Mouse (Mus musculus): ENCODE measurements around the gene Ap4b1. TPM values are rescaled to one million over a fixed set of nuclear protein-coding genes. Genes with fewer than 3 reads are reported as not detected.

The Ap4b1 gene
- polyA plus RNA-seq, 1 experiment from 2014 or later, result 25.4 TPM

DNA sequence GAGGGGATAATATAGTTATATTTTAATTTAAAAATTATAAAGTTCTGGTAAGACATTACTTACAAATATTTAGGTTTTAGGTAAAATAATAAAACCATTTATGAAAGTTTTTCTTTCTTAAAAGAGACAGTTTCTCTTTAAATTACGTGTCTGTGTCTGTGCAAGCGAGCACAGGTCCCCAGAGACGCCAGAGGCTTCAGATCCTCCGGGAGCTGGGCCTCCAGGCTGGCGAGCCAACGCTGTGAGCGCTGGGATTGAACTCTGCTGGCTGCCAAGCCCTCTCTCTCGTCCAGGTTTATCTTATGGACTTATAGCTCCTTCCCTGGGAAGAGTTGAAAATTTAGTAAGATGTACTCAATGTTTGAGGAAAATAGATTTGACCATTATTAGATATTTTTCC is 44.5 kb downstream of the Ap4b1 start:
- DNase-seq (peak; percentile 25), ATAC-seq (ENCODE audit: low FRiP score, low TSS enrichment) (no peak)
- H3K9ac ChIP-seq (replicated peaks; ENCODE audit: low read length), result no peak overlapping the region
- WGBS, result 62% methylated on average over 8 of the region's 8 CpGs
- no peak overlapping the region for H3K4me3 ChIP-seq (replicated peaks; ENCODE audit: low read depth, low read length)
- H3K4me2 ChIP-seq (ENCODE audit: low read length), result no peak overlapping the region
- no peaks in the 10 kb centered on the region for H3K27me3 ChIP-seq (ENCODE audit: control insufficient read depth, insufficient read depth, low read length)
- no peak overlapping the region for H3K27ac ChIP-seq (replicated peaks; ENCODE audit: low read depth, low read length)
- no peaks in the 10 kb centered on the region for H3K9me3 ChIP-seq (ENCODE audit: control insufficient read depth, low read length)
- no peaks in the 10 kb centered on the region for H3K4me1 ChIP-seq (ENCODE audit: control insufficient read depth, insufficient read depth, low read length)
- no peaks in the 10 kb centered on the region for H3K36me3 ChIP-seq (ENCODE audit: control insufficient read depth, insufficient read depth, low read length)

DNA sequence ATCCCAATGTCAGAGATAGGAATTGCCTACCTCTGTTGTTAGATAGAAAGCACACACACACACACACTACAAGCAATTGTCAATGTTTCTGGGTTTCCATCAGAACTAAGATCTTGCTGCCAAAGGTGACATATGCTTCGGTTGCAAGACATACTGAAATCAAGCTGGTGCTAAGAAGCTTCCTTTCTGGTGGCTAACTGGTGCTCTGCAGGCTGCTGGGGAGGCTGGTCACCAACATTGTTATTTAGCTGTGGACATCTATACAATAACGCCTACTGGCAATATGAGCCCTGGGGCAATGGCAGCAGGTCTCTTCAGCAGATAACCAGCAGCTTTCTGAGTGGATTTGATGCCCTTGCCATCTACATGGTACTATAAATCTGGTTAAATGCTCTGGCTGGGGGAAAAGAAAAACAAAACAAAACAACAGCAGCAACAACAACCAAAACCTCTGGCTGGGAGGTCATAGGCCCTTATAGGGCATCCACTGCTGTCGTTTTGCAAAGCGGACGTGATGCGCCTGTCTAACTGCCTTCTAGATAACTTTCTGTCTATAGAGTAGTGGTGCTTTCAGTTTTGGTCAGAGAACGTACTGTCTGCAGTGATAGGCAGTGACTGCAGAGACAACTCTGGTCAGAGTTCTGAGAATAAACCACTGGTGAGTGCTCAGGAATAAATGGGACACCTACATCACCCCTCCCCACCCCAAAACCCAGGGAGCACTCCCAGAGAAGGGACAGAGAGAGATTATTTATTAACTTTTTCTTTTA is 47.9 kb downstream of the Ap4b1 start:
- H3K36me3 ChIP-seq (ENCODE audit: control insufficient read depth, insufficient read depth, low read length), result no peaks in the 10 kb centered on the region
- no peaks in the 10 kb centered on the region for H3K27me3 ChIP-seq (ENCODE audit: control insufficient read depth, insufficient read depth, low read length)
- no peak for DNase-seq
- no peak overlapping the region for H3K4me2 ChIP-seq (ENCODE audit: low read length)
- 0 out of 2 replicates have a peak, but pooled peaks cover 4% of the 10 kb centered on the region for H3K4me1 ChIP-seq (ENCODE audit: control insufficient read depth, insufficient read depth, low read length)
- no peak overlapping the region for H3K9ac ChIP-seq (replicated peaks; ENCODE audit: low read length)
- ATAC-seq (ENCODE audit: low FRiP score, low TSS enrichment), result no peak
- H3K27ac ChIP-seq (replicated peaks; ENCODE audit: low read depth, low read length), result no peak overlapping the region
- no peak overlapping the region for H3K4me3 ChIP-seq (replicated peaks; ENCODE audit: low read depth, low read length)
- 91% methylated on average over 7 of the region's 7 CpGs for WGBS
- no peaks in the 10 kb centered on the region for H3K9me3 ChIP-seq (ENCODE audit: control insufficient read depth, low read length)

DNA sequence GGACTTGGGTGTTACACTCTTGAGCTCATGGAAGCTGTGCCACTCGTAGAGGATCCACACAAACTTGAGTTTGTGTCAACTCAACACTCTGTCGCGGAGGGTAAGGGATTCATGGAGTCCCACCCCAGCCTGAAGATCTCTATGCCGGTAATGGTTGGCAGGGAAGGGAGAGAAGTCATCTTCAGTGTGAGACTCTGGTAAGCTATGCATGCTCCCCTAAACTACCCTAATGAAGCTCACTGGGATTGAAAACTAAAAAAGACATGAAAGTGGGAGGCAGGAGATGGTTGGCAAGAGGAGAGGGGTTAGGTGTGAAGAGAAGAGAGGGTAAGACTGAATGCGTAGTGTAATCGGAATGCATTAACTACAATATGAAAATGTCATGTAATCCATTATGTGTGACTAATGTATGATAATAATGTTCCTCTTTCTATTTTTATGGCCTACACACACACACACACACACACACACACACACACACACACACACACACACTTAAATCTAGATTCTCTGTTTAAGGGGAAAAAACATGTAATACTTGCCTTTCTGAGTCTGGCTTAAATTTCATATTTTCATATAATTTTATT is 48.8 kb downstream of the Ap4b1 start:
- Histone ChIP-seq H3K4me1 (ENCODE audit: control insufficient read depth, insufficient read depth, low read length) (0 out of 2 replicates have a peak, but pooled peaks cover 4% of the 10 kb centered on the region), H3K9ac (replicated peaks; ENCODE audit: low read length) (no peak overlapping the region), H3K9me3 (ENCODE audit: control insufficient read depth, low read length) (no peaks in the 10 kb centered on the region), H3K36me3 (ENCODE audit: control insufficient read depth, insufficient read depth, low read length) (no peaks in the 10 kb centered on the region), H3K4me3 (replicated peaks; ENCODE audit: low read depth, low read length) (no peak overlapping the region), H3K4me2 (ENCODE audit: low read length) (no peak overlapping the region), H3K27me3 (ENCODE audit: control insufficient read depth, insufficient read depth, low read length) (no peaks in the 10 kb centered on the region), H3K27ac (replicated peaks; ENCODE audit: low read depth, low read length) (no peak overlapping the region)
- DNase-seq, result no peak
- 88% methylated on average over 6 of the region's 6 CpGs for WGBS
- ATAC-seq (ENCODE audit: low FRiP score, low TSS enrichment), result no peak

DNA sequence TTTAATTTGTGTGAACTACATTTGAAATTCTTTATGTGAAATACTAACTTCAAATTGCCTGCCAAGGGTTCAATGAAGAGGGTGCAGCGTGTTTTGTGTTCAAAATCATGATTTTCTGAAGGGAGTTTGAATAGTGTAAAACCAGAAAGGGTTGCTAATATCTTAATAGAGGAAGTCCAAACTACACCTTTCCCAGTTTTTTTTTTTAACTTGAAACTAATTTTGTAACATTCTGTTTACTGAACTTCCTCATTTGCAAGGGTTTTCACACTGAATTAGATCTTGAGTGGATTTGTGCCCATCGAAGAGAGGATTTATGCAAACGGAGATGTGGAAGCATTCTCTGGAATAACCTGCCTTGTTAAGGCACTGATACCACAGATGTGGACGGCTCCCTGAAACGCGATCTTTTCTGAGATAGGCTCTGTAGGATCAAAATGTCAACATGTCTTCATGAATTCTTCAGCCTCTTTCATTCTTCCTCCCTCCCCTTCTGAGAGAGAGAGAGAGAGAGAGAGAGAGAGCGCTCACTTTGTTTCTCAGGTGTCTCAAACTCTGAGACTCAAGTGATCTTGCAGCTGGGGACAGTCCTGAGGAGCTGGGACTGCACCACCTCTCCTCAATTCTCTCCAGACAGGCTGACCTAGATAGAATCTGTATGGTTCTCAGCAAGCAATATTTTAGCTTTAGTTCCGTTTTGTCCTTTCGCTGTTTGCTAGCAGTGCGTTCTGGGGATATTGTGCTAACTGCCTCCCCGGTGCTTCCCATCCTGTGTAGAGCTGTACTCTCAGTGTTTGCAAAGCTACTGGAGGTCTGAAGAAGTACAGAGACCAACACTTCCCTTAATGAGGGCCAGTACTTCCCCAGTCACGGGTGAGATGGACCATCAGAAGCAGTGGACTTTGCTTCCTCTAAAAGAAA is 49.8 kb downstream of the Ap4b1 start, which contains the start of gene Ptpn22:
Ptpn22 (plus strand) TSS at position 915 of the 921 bp plus-strand sequence.
- WGBS, result 80% methylated on average over 12 of the region's 12 CpGs
- DNase-seq, result no peak

DNA sequence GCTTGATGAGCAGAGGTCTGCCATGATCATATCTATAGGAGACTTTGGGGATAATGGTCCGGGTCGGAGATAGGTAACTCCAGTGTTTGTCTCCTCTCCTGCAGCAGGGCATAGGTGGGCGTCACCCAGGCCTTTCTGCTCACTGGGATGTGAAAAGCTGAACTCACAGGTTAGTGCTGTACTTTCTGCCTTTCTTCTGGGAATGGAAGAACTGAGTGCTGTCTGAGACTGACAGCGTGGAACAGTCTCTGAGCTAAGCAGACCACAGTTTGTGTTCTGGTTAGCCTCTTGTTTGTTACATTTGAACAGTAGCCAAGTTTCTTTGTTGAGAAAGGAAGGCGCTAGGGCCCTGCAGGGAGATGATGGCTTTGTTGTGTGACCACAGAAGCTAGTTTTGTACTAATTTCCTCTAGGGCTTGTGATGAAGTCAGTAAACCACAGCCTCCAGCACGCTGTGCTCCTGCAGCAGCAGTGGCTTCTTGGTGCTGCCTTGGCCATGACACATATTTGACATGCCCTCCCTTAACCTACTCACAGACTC is 50.6 kb downstream of the Ap4b1 start:
- Histone ChIP-seq H3K4me2 (ENCODE audit: low read length) (no peak overlapping the region), H3K36me3 (ENCODE audit: control insufficient read depth, insufficient read depth, low read length) (no peaks in the 10 kb centered on the region), H3K9ac (replicated peaks; ENCODE audit: low read length) (no peak overlapping the region), H3K4me3 (replicated peaks; ENCODE audit: low read depth, low read length) (no peak overlapping the region), H3K27me3 (ENCODE audit: control insufficient read depth, insufficient read depth, low read length) (no peaks in the 10 kb centered on the region), H3K4me1 (ENCODE audit: control insufficient read depth, insufficient read depth, low read length) (0 out of 2 replicates have a peak, but pooled peaks cover 4% of the 10 kb centered on the region), H3K27ac (replicated peaks; ENCODE audit: low read depth, low read length) (no peak overlapping the region), H3K9me3 (ENCODE audit: control insufficient read depth, low read length) (no peaks in the 10 kb centered on the region)
- WGBS, result 68% methylated on average over 6 of the region's 6 CpGs
- ATAC-seq (ENCODE audit: low FRiP score, low TSS enrichment) (no peak), DNase-seq (peak; percentile 34)

More for the DNA sequence above, 49.8 kb downstream of the Ap4b1 start, which contains the start of gene Ptpn22:
- H3K9me3 ChIP-seq (ENCODE audit: control insufficient read depth, low read length), result no peaks in the 10 kb centered on the region
- ATAC-seq (ENCODE audit: low FRiP score, low TSS enrichment), result no peak
- no peak within 1 kb of the TSS for H3K4me3 ChIP-seq (replicated peaks; ENCODE audit: low read depth, low read length)
- H3K4me1 ChIP-seq (ENCODE audit: control insufficient read depth, insufficient read depth, low read length), result 0 out of 2 replicates have a peak, but pooled peaks cover 4% of the 10 kb centered on the region
- H3K9ac ChIP-seq (replicated peaks; ENCODE audit: low read length), result no peak within 1 kb of the TSS
- H3K27ac ChIP-seq (replicated peaks; ENCODE audit: low read depth, low read length), result no peak within 1 kb of the TSS
- no peaks in the 10 kb centered on the region for H3K36me3 ChIP-seq (ENCODE audit: control insufficient read depth, insufficient read depth, low read length)
- H3K4me2 ChIP-seq (ENCODE audit: low read length), result no peak within 1 kb of the TSS
- no peaks in the 10 kb centered on the region for H3K27me3 ChIP-seq (ENCODE audit: control insufficient read depth, insufficient read depth, low read length)

DNA sequence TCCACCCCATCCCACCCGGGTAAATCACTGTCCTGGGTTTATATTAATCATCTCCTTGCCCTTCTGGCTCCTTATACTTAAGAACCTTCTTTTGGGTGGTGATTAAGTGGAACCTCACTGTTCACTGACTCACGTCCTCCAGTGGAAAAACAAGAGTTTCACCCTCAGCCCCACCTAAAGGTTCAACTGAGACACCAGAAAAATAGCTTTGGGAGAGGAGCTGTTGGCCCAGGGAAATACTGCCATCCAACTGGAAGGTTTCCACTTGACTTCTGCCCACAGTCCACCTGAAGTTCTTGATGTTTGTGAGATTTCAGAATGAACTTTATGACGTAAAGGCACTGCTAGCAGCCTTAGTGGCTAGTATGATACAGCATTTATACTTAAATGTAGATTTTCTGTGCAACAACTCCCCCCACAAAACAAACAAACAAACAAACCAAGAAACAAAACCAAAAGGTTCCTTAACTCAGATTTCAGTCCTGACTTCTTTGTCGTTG is 53.5 kb downstream of the Ap4b1 start:
- no peak overlapping the region for H3K9ac ChIP-seq (replicated peaks; ENCODE audit: low read length)
- ATAC-seq (ENCODE audit: low FRiP score, low TSS enrichment) (no peak), DNase-seq (no peak)
- no peaks in the 10 kb centered on the region for H3K27me3 ChIP-seq (ENCODE audit: control insufficient read depth, insufficient read depth, low read length)
- H3K4me3 ChIP-seq (replicated peaks; ENCODE audit: low read depth, low read length), result no peak overlapping the region
- H3K4me1 ChIP-seq (ENCODE audit: control insufficient read depth, insufficient read depth, low read length), result 0 out of 2 replicates have a peak, but pooled peaks cover 4% of the 10 kb centered on the region
- H3K27ac ChIP-seq (replicated peaks; ENCODE audit: low read depth, low read length), result no peak overlapping the region
- WGBS, result 83% methylated on average over 4 of the region's 4 CpGs
- no peak overlapping the region for H3K4me2 ChIP-seq (ENCODE audit: low read length)
- H3K36me3 ChIP-seq (ENCODE audit: control insufficient read depth, insufficient read depth, low read length), result no peaks in the 10 kb centered on the region
- H3K9me3 ChIP-seq (ENCODE audit: control insufficient read depth, low read length), result no peaks in the 10 kb centered on the region

DNA sequence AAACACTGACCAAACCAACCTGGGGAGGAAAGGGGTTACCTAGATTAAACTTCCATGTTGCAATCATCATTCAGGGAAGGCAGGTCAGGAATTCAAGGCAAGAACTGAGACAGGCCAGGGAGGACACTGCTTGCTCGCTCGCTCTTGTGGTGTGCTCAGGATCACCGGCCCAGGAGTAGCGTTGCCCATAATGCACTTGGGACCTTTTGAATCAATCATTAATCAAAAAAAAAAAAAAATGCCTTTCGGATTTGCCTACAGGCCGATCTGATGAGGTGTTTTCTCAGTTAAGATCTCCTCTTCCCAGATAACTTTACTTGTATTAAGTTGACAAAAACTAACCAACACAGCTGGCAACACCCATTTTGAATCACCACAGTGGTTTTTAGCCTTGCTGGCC is 54.9 kb downstream of the Ap4b1 start:
- WGBS, result 87% methylated on average over 6 of the region's 6 CpGs
- no peaks in the 10 kb centered on the region for H3K36me3 ChIP-seq (ENCODE audit: control insufficient read depth, insufficient read depth, low read length)
- H3K9me3 ChIP-seq (ENCODE audit: control insufficient read depth, low read length), result no peaks in the 10 kb centered on the region
- no peak overlapping the region for H3K4me3 ChIP-seq (replicated peaks; ENCODE audit: low read depth, low read length)
- no peak overlapping the region for H3K9ac ChIP-seq (replicated peaks; ENCODE audit: low read length)
- no peak for ATAC-seq (ENCODE audit: low FRiP score, low TSS enrichment)
- no peak overlapping the region for H3K27ac ChIP-seq (replicated peaks; ENCODE audit: low read depth, low read length)
- H3K4me1 ChIP-seq (ENCODE audit: control insufficient read depth, insufficient read depth, low read length), result 0 out of 2 replicates have a peak, but pooled peaks cover 4% of the 10 kb centered on the region
- no peak overlapping the region for H3K4me2 ChIP-seq (ENCODE audit: low read length)
- H3K27me3 ChIP-seq (ENCODE audit: control insufficient read depth, insufficient read depth, low read length), result no peaks in the 10 kb centered on the region
- DNase-seq, result no peak

DNA sequence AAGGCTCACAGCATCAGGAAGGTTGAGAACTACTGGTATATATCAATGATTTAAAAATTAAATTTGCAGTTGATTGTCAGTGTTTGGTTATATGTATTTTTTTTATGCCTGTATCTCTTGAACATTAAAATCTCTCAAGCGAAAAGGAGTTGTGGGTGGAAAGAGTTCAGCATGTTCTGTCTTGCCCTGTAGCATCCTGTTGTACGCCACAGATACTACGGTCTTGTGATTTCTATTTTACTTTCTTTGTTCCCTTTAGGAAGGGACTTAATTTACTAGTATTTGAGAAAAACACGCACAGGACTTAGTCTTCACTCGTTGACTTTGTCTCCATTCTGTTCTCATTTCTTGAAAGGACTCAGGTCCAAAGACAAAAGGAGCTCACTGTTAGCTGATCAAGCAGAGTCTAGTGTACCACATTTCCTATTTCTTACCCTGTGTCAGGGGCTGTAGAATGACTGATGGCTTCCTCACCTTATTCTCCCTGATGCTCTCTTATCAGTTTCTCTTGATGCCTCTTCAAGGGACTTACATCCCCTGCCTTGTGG is 58.2 kb downstream of the Ap4b1 start:
- Histone ChIP-seq H3K4me2 (ENCODE audit: low read length) (no peak overlapping the region), H3K4me1 (ENCODE audit: control insufficient read depth, insufficient read depth, low read length) (no peaks in the 10 kb centered on the region), H3K9me3 (ENCODE audit: control insufficient read depth, low read length) (no peaks in the 10 kb centered on the region), H3K36me3 (ENCODE audit: control insufficient read depth, insufficient read depth, low read length) (no peaks in the 10 kb centered on the region), H3K27ac (replicated peaks; ENCODE audit: low read depth, low read length) (no peak overlapping the region), H3K9ac (replicated peaks; ENCODE audit: low read length) (no peak overlapping the region), H3K27me3 (ENCODE audit: control insufficient read depth, insufficient read depth, low read length) (no peaks in the 10 kb centered on the region), H3K4me3 (replicated peaks; ENCODE audit: low read depth, low read length) (no peak overlapping the region)
- ATAC-seq (ENCODE audit: low FRiP score, low TSS enrichment), result no peak
- 92% methylated on average over 5 of the region's 5 CpGs for WGBS
- no peak for DNase-seq

Data from midbrain, embryonic 14.5 days (tissue).